Comparison of ENCODE assay signal across 24 mouse cellular contexts in the genomic region with DNA sequence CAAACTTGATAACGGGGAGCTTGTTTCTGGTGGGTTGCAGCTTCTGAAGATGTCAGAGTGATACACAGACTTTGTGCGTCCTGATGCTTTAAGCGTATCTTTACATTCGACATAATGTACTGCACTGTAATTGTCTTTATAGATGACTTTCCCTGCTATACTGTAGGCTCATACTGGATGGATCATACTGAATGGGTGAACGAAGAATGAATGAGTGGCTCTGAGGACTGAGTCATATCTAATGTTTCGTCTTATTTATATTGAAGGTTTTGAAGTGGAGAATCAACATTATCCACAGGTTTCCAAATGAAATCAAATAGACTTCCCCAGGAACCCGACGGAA.
DNase-seq lines count a peak whose midpoint lies in the region; ATAC-seq and TF ChIP-seq lines count a peak whose summit lies in the region.
"Had no signal": no experiment of that assay in that cellular context is flagged by ENCODE, and none has a peak within 500 bp of the region (broad histone marks: within the 10 kb centered on the region; RNA-seq: fewer than 3 reads in every experiment).

No protein-coding gene starts in this region.

- no peak for TF ChIP-seq CTCF in embryonic fibroblast, embryonic 13.5 days (IDR thresholded peaks at IDR 0.05; ENCODE audit: borderline replicate concordance, insufficient read depth, low read length)

- WGBS in forebrain, embryonic 15.5 days: 67% methylated on average over 8 of the region's 8 CpGs
- 70% methylated on average over 8 of the region's 8 CpGs for WGBS in forebrain, embryonic 16.5 days
- 68% methylated on average over 8 of the region's 8 CpGs for WGBS in hindbrain, embryonic 14.5 days
- 73% methylated on average over 8 of the region's 8 CpGs for WGBS in midbrain, embryonic 16.5 days

- no peak overlapping the region for H3K27ac ChIP-seq in forebrain, embryonic 15.5 days (replicated peaks)
- H3K27ac ChIP-seq in forebrain, embryonic 16.5 days (ENCODE audit: low read length): no peak overlapping the region
- peak overlapping the region; percentile 94; the same call in 1 of the 2 replicates for H3K27ac ChIP-seq in embryonic fibroblast, embryonic 13.5 days (ENCODE audit: insufficient read depth, low read length)
- H3K27ac ChIP-seq in hindbrain, embryonic 14.5 days: peak overlapping the region; percentile 74
- no peak overlapping the region for H3K27ac ChIP-seq in midbrain, embryonic 16.5 days (ENCODE audit: low read length)
- H3K27ac ChIP-seq: layer of hippocampus, adult 2 months; macrophage had no signal

- no peak for DNase-seq in hindbrain, embryonic 14.5 days (ENCODE audit: low spot score)
- DNase-seq in retina, embryonic 14.5 days (ENCODE audit: low spot score): no peak
- no peak for DNase-seq in MN1 (ENCODE audit: low spot score)
- DNase-seq in thymus, postnatal 14 days: no peak
- DNase-seq: adrenal gland, postnatal 10 days; cerebellum, adult 8-10 months; cerebellum, postnatal 36 days; embryo, embryonic 11 days; gastrocnemius, postnatal 14 days; heart, adult 11 months; kidney, postnatal 25 days; liver, postnatal 0 days; thymus, adult 18-20 months had no signal

- TF ChIP-seq POLR2A in embryonic fibroblast, embryonic 13.5 days (IDR thresholded peaks at IDR 0.05; ENCODE audit: low read depth, low read length): no peak

- peaks cover 7% of the 10 kb centered on the region for H3K4me1 ChIP-seq in forebrain, embryonic 15.5 days
- peaks cover 6% of the 10 kb centered on the region for H3K4me1 ChIP-seq in forebrain, embryonic 16.5 days (replicated peaks; ENCODE audit: control insufficient read depth, insufficient read depth, low read length)
- peaks cover 15% of the 10 kb centered on the region for H3K4me1 ChIP-seq in embryonic fibroblast, embryonic 13.5 days (ENCODE audit: control insufficient read depth, insufficient read depth, low read length)
- peaks cover 6% of the 10 kb centered on the region for H3K4me1 ChIP-seq in hindbrain, embryonic 14.5 days (replicated peaks; ENCODE audit: control insufficient read depth, insufficient read depth, low read length)
- 0 out of 2 replicates have a peak, but pooled peaks cover 4% of the 10 kb centered on the region for H3K4me1 ChIP-seq in midbrain, embryonic 16.5 days (ENCODE audit: control insufficient read depth, insufficient read depth, low read length)

- ATAC-seq in forebrain, embryonic 15.5 days (replicated peaks): 0 out of 2 replicates have a peak, but pooled peaks have one; percentile 6
- no peak for ATAC-seq in forebrain, embryonic 16.5 days
- no peak for ATAC-seq in hindbrain, embryonic 14.5 days (ENCODE audit: low FRiP score)
- ATAC-seq in midbrain, embryonic 16.5 days: 0 out of 2 replicates have a peak, but pooled peaks have one; percentile 25
- ATAC-seq: activated CD4-positive, CD25-positive, alpha-beta regulatory T cell, adult 4 months; intestine, embryonic 16.5 days; liver, postnatal 0 days; lung, postnatal 0 days had no signal

- no peak overlapping the region for H3K4me3 ChIP-seq in forebrain, embryonic 15.5 days
- H3K4me3 ChIP-seq in forebrain, embryonic 16.5 days (replicated peaks; ENCODE audit: low read length): no peak overlapping the region
- no peak overlapping the region for H3K4me3 ChIP-seq in embryonic fibroblast, embryonic 13.5 days (ENCODE audit: insufficient read depth, low read length)
- no peak overlapping the region for H3K4me3 ChIP-seq in hindbrain, embryonic 14.5 days (replicated peaks; ENCODE audit: low read length)
- H3K4me3 ChIP-seq in midbrain, embryonic 16.5 days (ENCODE audit: low read depth, low read length): no peak overlapping the region
- H3K4me3 ChIP-seq: layer of hippocampus, adult 2 months had no signal

- H3K9me3 ChIP-seq in forebrain, embryonic 15.5 days: no peaks in the 10 kb centered on the region
- no peaks in the 10 kb centered on the region for H3K9me3 ChIP-seq in forebrain, embryonic 16.5 days (ENCODE audit: control insufficient read depth, low read length)
- no peaks in the 10 kb centered on the region for H3K9me3 ChIP-seq in hindbrain, embryonic 14.5 days (ENCODE audit: control insufficient read depth, low read length)
- H3K9me3 ChIP-seq in midbrain, embryonic 16.5 days (replicated peaks; ENCODE audit: control insufficient read depth, low read length, poor library complexity, severe bottlenecking): no peaks in the 10 kb centered on the region

- H3K9ac ChIP-seq in forebrain, embryonic 15.5 days (replicated peaks): no peak overlapping the region
- no peak overlapping the region for H3K9ac ChIP-seq in forebrain, embryonic 16.5 days (replicated peaks; ENCODE audit: low read depth, low read length)
- H3K9ac ChIP-seq in hindbrain, embryonic 14.5 days: no peak overlapping the region
- H3K9ac ChIP-seq in midbrain, embryonic 16.5 days (ENCODE audit: low read depth, low read length): no peak overlapping the region
- H3K9ac ChIP-seq: liver, postnatal 0 days had no signal

- H3K27me3 ChIP-seq in forebrain, embryonic 15.5 days: no peaks in the 10 kb centered on the region
- H3K27me3 ChIP-seq in forebrain, embryonic 16.5 days (replicated peaks; ENCODE audit: control insufficient read depth, insufficient read depth, low read length): no peaks in the 10 kb centered on the region
- no peaks in the 10 kb centered on the region for H3K27me3 ChIP-seq in hindbrain, embryonic 14.5 days (ENCODE audit: control insufficient read depth, insufficient read depth, low read length)
- H3K27me3 ChIP-seq in midbrain, embryonic 16.5 days (ENCODE audit: control insufficient read depth, insufficient read depth, low read depth, low read length): no peaks in the 10 kb centered on the region

- H3K36me3 ChIP-seq in forebrain, embryonic 15.5 days: no peaks in the 10 kb centered on the region
- no peaks in the 10 kb centered on the region for H3K36me3 ChIP-seq in forebrain, embryonic 16.5 days (ENCODE audit: control insufficient read depth, insufficient read depth)
- H3K36me3 ChIP-seq in hindbrain, embryonic 14.5 days (replicated peaks; ENCODE audit: control insufficient read depth, insufficient read depth): no peaks in the 10 kb centered on the region
- H3K36me3 ChIP-seq in midbrain, embryonic 16.5 days (ENCODE audit: control insufficient read depth, insufficient read depth, low read length): no peaks in the 10 kb centered on the region

- H3K4me2 ChIP-seq in forebrain, embryonic 15.5 days (replicated peaks): no peak overlapping the region
- H3K4me2 ChIP-seq in forebrain, embryonic 16.5 days (ENCODE audit: low read length): no peak overlapping the region
- peak overlapping the region; percentile 22 for H3K4me2 ChIP-seq in hindbrain, embryonic 14.5 days (replicated peaks)
- H3K4me2 ChIP-seq in midbrain, embryonic 16.5 days (ENCODE audit: low read length): no peak overlapping the region
- H3K4me2 ChIP-seq: heart, embryonic 11.5 days; liver, embryonic 11.5 days had no signal

Comparison
In these comparisons a context has a peak if more than half of its experiments do, and no peak if none do; other contexts are left out.
1. ATAC-seq: peak in forebrain, embryonic 15.5 days (single experiment) and midbrain, embryonic 16.5 days (single experiment); none in forebrain, embryonic 16.5 days (single experiment) and hindbrain, embryonic 14.5 days (single experiment).
2. H3K27ac ChIP-seq: peak in embryonic fibroblast, embryonic 13.5 days (single experiment) and hindbrain, embryonic 14.5 days (single experiment); none in forebrain, embryonic 15.5 days (single experiment), forebrain, embryonic 16.5 days (single experiment) and midbrain, embryonic 16.5 days (single experiment).